Mouse (Mus musculus) liver, postnatal 0 days (tissue): ENCODE results near the gene Gm21972. TPM values are rescaled to one million over a fixed set of nuclear protein-coding genes. Genes with fewer than 3 reads are reported as not detected.

Source experiments
- ATAC-seq: fragments of 200-750 bp; cut with Nextera tagmentation; 2 replicates; pipeline ENCODE4 v1.8.0; 2017; ENCODE audit warnings: mild to moderate bottlenecking, moderate library complexity
- DNase-seq: peaks from one replicate; pipeline ENCODE4 v3.0.0-alpha.2; 2016
- H3K27ac ChIP-seq: fragments of 300-500 bp; sonication (generic); 2 replicates; pipeline ENCODE4 v1.5.1; 2014; ENCODE audit warnings: antibody characterized with exemption, moderate library complexity, mild to moderate bottlenecking, low read depth
- H3K27me3 ChIP-seq: fragments of 300-500 bp; sonication (generic); 2 replicates; pipeline ENCODE4 v1.6.1; 2014; ENCODE audit warnings: low read length, control low read depth, mixed read lengths; ENCODE audit not compliant: insufficient read depth
- H3K36me3 ChIP-seq: fragments of 300-500 bp; sonication (generic); replicated peaks from 2 replicates; pipeline ENCODE4 v1.6.1; 2014; ENCODE audit warnings: mild to moderate bottlenecking, control low read depth, low read length, moderate library complexity, mixed read lengths; ENCODE audit not compliant: insufficient read depth
- H3K4me1 ChIP-seq: fragments of 300-500 bp; sonication (generic); 2 replicates; pipeline ENCODE4 v1.6.1; 2014; ENCODE audit warnings: antibody characterized with exemption, mild to moderate bottlenecking, control low read depth; ENCODE audit not compliant: insufficient read depth
- H3K4me2 ChIP-seq: fragments of 300-500 bp; sonication (generic); 2 replicates; pipeline ENCODE4 v1.6.1; 2014; ENCODE audit warnings: low read depth, mild to moderate bottlenecking, low read length, moderate library complexity, mixed read lengths
- H3K4me3 ChIP-seq: fragments of 300-500 bp; sonication (generic); 2 replicates; pipeline ENCODE4 v1.5.1; 2014; ENCODE audit warnings: low read depth, low read length
- H3K9ac ChIP-seq: fragments of 300-500 bp; sonication (generic); replicated peaks from 2 replicates; pipeline ENCODE4 v1.6.1; 2014; ENCODE audit warnings: mild to moderate bottlenecking, moderate library complexity
- H3K9me3 ChIP-seq: fragments of 300-500 bp; sonication (generic); 2 replicates; pipeline ENCODE4 v1.6.1; 2016; ENCODE audit warnings: mild to moderate bottlenecking, control low read depth, low read length, mixed read lengths
- CTCF ChIP-seq: sonication (generic); IDR thresholded peaks from 2 replicates; pipeline ENCODE4 v1.5.1; 2016; ENCODE audit warnings: antibody characterized with exemption, low read depth
- EP300 ChIP-seq: IDR thresholded peaks from 2 replicates; pipeline ENCODE4 v1.6.1; 2016; ENCODE audit warnings: antibody characterized with exemption, low read depth, mild to moderate bottlenecking
- WGBS: fragments of 180-500 bp; shearing (Covaris S2); extraction: QIAGEN DNeasy Blood & Tissue Kit; methylation state at CpG from one replicate; pipeline ENCODE4 v1.1.7; 2014; ENCODE audit not compliant: insufficient replicate concordance; 5-methylcytosine and 5-hydroxymethylcytosine counted together
- polyA plus RNA-seq: library from polyadenylated mRNA; unstranded; fragments of >200 nt; fragmentation: Nextera tagmentation; extraction: Ambion mirVana; gene quantifications from 2 replicates; pipeline ENCODE4 v1.2.1, GENCODE M21; 2015

Gene Gm21972
- polyA plus RNA-seq, 1 experiment from 2014 or later, result not detected

- ATAC-seq (no peak), DNase-seq (no peak)
- Histone ChIP-seq H3K36me3 (no peaks in the 10 kb centered on the region), H3K4me1 (no peaks in the 10 kb centered on the region), H3K27ac (no peak overlapping the region), H3K27me3 (no peaks in the 10 kb centered on the region), H3K4me2 (no peak overlapping the region), H3K9ac (no peak overlapping the region), H3K4me3 (no peak overlapping the region), H3K9me3 (no peaks in the 10 kb centered on the region)
- TF ChIP-seq CTCF (no peak), EP300 (no peak)
- WGBS, result 80% methylated on average over 9 of the region's 9 CpGs
These were observed 14.7 kb downstream of the Gm21972 start for GRCm38 (mm10) chr1:86148161-86148560.

GRCm38 (mm10) chr1:86150929-86151328 is 17.5 kb downstream of the Gm21972 start:
- 65% methylated on average over 6 of the region's 6 CpGs for whole genome bisulfite sequencing
- Histone ChIP-seq H3K27ac (no peak overlapping the region), H3K27me3 (no peaks in the 10 kb centered on the region), H3K4me3 (no peak overlapping the region), H3K4me2 (no peak overlapping the region), H3K4me1 (peaks cover 8% of the 10 kb centered on the region), H3K9ac (no peak overlapping the region), H3K36me3 (no peaks in the 10 kb centered on the region), H3K9me3 (no peaks in the 10 kb centered on the region)
- DNase-seq, result no peak
- no peak for ATAC-seq
- no peak for TF ChIP-seq EP300
- no peak for TF ChIP-seq CTCF

- Histone ChIP-seq H3K4me3 (no peak overlapping the region), H3K9me3 (no peaks in the 10 kb centered on the region), H3K9ac (no peak overlapping the region), H3K27me3 (no peaks in the 10 kb centered on the region), H3K4me1 (peaks cover 8% of the 10 kb centered on the region), H3K27ac (no peak overlapping the region), H3K4me2 (no peak overlapping the region), H3K36me3 (no peaks in the 10 kb centered on the region)
- 76% methylated on average over 7 of the region's 7 CpGs for WGBS
- no peak for ATAC-seq
- TF ChIP-seq CTCF (no peak), EP300 (no peak)
- no peak for DNase-seq
These were observed 17.9 kb downstream of the Gm21972 start for GRCm38 (mm10) chr1:86151376-86151775.

GRCm38 (mm10) chr1:86152618-86153017 is 19.2 kb downstream of the Gm21972 start:
- ATAC-seq (no peak), DNase-seq (peak; percentile 38)
- TF ChIP-seq EP300 (no peak), CTCF (peak; percentile 67)
- H3K9ac ChIP-seq, result no peak overlapping the region
- no peak overlapping the region for H3K27ac ChIP-seq
- H3K36me3 ChIP-seq, result no peaks in the 10 kb centered on the region
- 60% methylated on average over 1 of the region's 1 CpGs for WGBS
- peaks cover 8% of the 10 kb centered on the region for H3K4me1 ChIP-seq
- H3K27me3 ChIP-seq, result no peaks in the 10 kb centered on the region
- H3K4me2 ChIP-seq, result no peak overlapping the region
- no peak overlapping the region for H3K4me3 ChIP-seq
- H3K9me3 ChIP-seq, result no peaks in the 10 kb centered on the region

- no peak for TF ChIP-seq CTCF
- no peak for TF ChIP-seq EP300
- WGBS, result 4% methylated on average over 40 of the region's 40 CpGs
- ATAC-seq, result peak; percentile 100
- Histone ChIP-seq H3K36me3 (no peaks in the 10 kb centered on the region), H3K27ac (peak within 1 kb of the TSS; percentile 93), H3K4me2 (peak within 1 kb of the TSS; percentile 98), H3K4me1 (peaks cover 8% of the 10 kb centered on the region), H3K9me3 (no peaks in the 10 kb centered on the region), H3K27me3 (no peaks in the 10 kb centered on the region), H3K4me3 (peak within 1 kb of the TSS; percentile 85), H3K9ac (peak within 1 kb of the TSS; percentile 70)
- peak; percentile 96 for DNase-seq
These were observed 20.8 kb downstream of the Gm21972 start, which contains the start of gene Armc9 for GRCm38 (mm10) chr1:86154133-86154823. Armc9 (plus strand) TSS chr1:86154780.

- 0% methylated on average over 18 of the region's 18 CpGs for WGBS
- no peaks in the 10 kb centered on the region for H3K9me3 ChIP-seq
- H3K36me3 ChIP-seq, result no peaks in the 10 kb centered on the region
- H3K4me3 ChIP-seq, result peak overlapping the region; percentile 85
- no peak for DNase-seq
- no peaks in the 10 kb centered on the region for H3K27me3 ChIP-seq
- H3K9ac ChIP-seq, result peak overlapping the region; percentile 70
- H3K4me1 ChIP-seq, result peaks cover 8% of the 10 kb centered on the region
- TF ChIP-seq CTCF (no peak), EP300 (no peak)
- H3K4me2 ChIP-seq, result peak overlapping the region; percentile 98
- H3K27ac ChIP-seq, result no peak overlapping the region
- peak; percentile 28 for ATAC-seq
These were observed 21.4 kb downstream of the Gm21972 start for GRCm38 (mm10) chr1:86154824-86155164.
